25 mouse cellular contexts compared by ENCODE assay signal in genomic region chr13:46786836-46787235, GRCm38 (mm10). TPM values are rescaled to one million over a fixed set of nuclear protein-coding genes. Genes with fewer than 3 reads are reported as not detected.
DNase-seq lines count a peak whose midpoint lies in the region; ATAC-seq and TF ChIP-seq lines count a peak whose summit lies in the region.
"Had no signal": no experiment of that assay in that cellular context is flagged by ENCODE, and none has a peak within 500 bp of the region (broad histone marks: within the 10 kb centered on the region; RNA-seq: fewer than 3 reads in every experiment).

No protein-coding gene starts in this region.

- H3K79me2 ChIP-seq in MEL (ENCODE audit: control insufficient read depth, insufficient read depth, low read length, poor library complexity): no peaks in the 10 kb centered on the region

- no peak overlapping the region for H3K4me2 ChIP-seq in liver, embryonic 11.5 days

- no peaks in the 10 kb centered on the region for H3K9me3 ChIP-seq in MEL (replicated peaks; ENCODE audit: insufficient read depth, low read length)
- no peaks in the 10 kb centered on the region for H3K9me3 ChIP-seq in liver, embryonic 11.5 days (ENCODE audit: control insufficient read depth, low read length)
- H3K9me3 ChIP-seq: G1E had no signal

- H3K27ac ChIP-seq in testis, adult 2 months (ENCODE audit: control insufficient read depth, insufficient read depth, low read depth, low read length): no peak overlapping the region
- H3K27ac ChIP-seq in MEL (ENCODE audit: control insufficient read depth, low read depth, low read length): peak overlapping the region; percentile 93
- no peak overlapping the region for H3K27ac ChIP-seq in liver, embryonic 11.5 days (ENCODE audit: low read depth, low read length)

- H3K27me3 ChIP-seq in testis, adult 2 months (ENCODE audit: control insufficient read depth, insufficient read depth, low read length): no peaks in the 10 kb centered on the region
- H3K27me3 ChIP-seq in MEL (ENCODE audit: control insufficient read depth in 1 of 2, insufficient read depth in 2 of 2, low read length in 2 of 2): no peaks in the 10 kb centered on the region
- no peaks in the 10 kb centered on the region for H3K27me3 ChIP-seq in liver, embryonic 11.5 days (replicated peaks; ENCODE audit: control insufficient read depth, insufficient read depth, low read length)
- H3K27me3 ChIP-seq: CH12.LX, Patski had no signal

- 78% methylated on average over 2 of the region's 2 CpGs for WGBS in liver, embryonic 11.5 days

- H3K4me1 ChIP-seq in testis, adult 2 months (ENCODE audit: control insufficient read depth, insufficient read depth, low read length): peaks cover 4% of the 10 kb centered on the region; the same call in 1 of the 2 replicates
- no peaks in the 10 kb centered on the region; a peak in 2 of 4 replicates for H3K4me1 ChIP-seq in MEL (ENCODE audit: control insufficient read depth in 1 of 2, insufficient read depth in 2 of 2, low read length in 2 of 2)
- no peaks in the 10 kb centered on the region for H3K4me1 ChIP-seq in liver, embryonic 11.5 days (replicated peaks; ENCODE audit: control insufficient read depth, insufficient read depth, low read length)

- TF ChIP-seq EP300 in MEL (IDR thresholded peaks at IDR 0.05; ENCODE audit: low read depth in 1 of 2, low read length in 2 of 2): peak; percentile 63 to 82

- no peak for DNase-seq in testis, postnatal 10 days (ENCODE audit: low spot score)
- peak; percentile 66 for DNase-seq in 416B (ENCODE audit: low read depth)
- DNase-seq in MEL (ENCODE audit: low read depth, low spot score): peak; percentile 68
- peak; percentile 56 for DNase-seq in MN1 (ENCODE audit: low spot score)
- no peak for DNase-seq in liver, embryonic 11.5 days (ENCODE audit: low spot score)
- DNase-seq in thymus, postnatal 0 days (ENCODE audit: low spot score): no peak
- DNase-seq: adrenal gland, adult 2 months; adrenal gland, adult 8-10 months; adrenal gland, postnatal 10 days; adrenal gland, postnatal 14 days; adrenal gland, postnatal 25 days; adrenal gland, postnatal 36 days; B cell, adult 2 months; cerebellum, adult 11 months; cerebellum, adult 11-12 months; cerebellum, adult 18-20 months; cerebellum, adult 2 months; cerebellum, adult 8-10 months had no signal

- TF ChIP-seq RAD21 in MEL (IDR thresholded peaks at IDR 0.05; ENCODE audit: low read depth, low read length): no peak

- peak overlapping the region; percentile 61 for H3K9ac ChIP-seq in MEL (ENCODE audit: control insufficient read depth, low read depth, low read length, poor library complexity, severe bottlenecking)
- no peak overlapping the region for H3K9ac ChIP-seq in liver, embryonic 11.5 days (ENCODE audit: low read depth, low read length)

- TF ChIP-seq CTCF in testis, adult 2 months (IDR thresholded peaks at IDR 0.05; ENCODE audit: control insufficient read depth, insufficient read depth, insufficient replicate concordance, low read depth, low read length): no peak
- TF ChIP-seq CTCF in MEL (IDR thresholded peaks at IDR 0.05 in 2 of 3, conservative IDR thresholded peaks at IDR 0.05 in 1 of 3; ENCODE audit: control insufficient read depth in 1 of 3, insufficient read depth in 1 of 3, low read depth in 2 of 3, low read length in 3 of 3, poor library complexity in 1 of 3, severe bottlenecking in 1 of 3): no peak

- H3K4me3 ChIP-seq in testis, adult 2 months (ENCODE audit: control insufficient read depth, low read depth, low read length): peak overlapping the region; percentile 46; the same call in 1 of the 2 replicates
- peak overlapping the region; percentile 42 to 61 for H3K4me3 ChIP-seq in MEL (ENCODE audit: control insufficient read depth in 1 of 2, insufficient read depth in 1 of 2, low read depth in 2 of 2, low read length in 2 of 2)
- H3K4me3 ChIP-seq in liver, embryonic 11.5 days (ENCODE audit: low read depth, low read length): no peak overlapping the region

- TF ChIP-seq POLR2A in testis, adult 2 months (IDR thresholded peaks at IDR 0.05; ENCODE audit: control insufficient read depth, low read depth, low read length): no peak
- no peak for TF ChIP-seq POLR2A in MEL (IDR thresholded peaks at IDR 0.05; ENCODE audit: control insufficient read depth in 1 of 2, insufficient read depth in 1 of 2, low read depth in 1 of 2, low read length in 2 of 2, poor library complexity in 1 of 2)

- no peaks in the 10 kb centered on the region for H3K36me3 ChIP-seq in testis, adult 2 months (ENCODE audit: control insufficient read depth, insufficient read depth, low read length)
- H3K36me3 ChIP-seq in MEL (ENCODE audit: control insufficient read depth in 1 of 2, insufficient read depth in 2 of 2, low read length in 2 of 2): peaks cover 0 to 9% of the 10 kb centered on the region in 2 experiments; a peak in 2 of 4 replicates
- 0 out of 2 replicates have a peak, but pooled peaks cover 5% of the 10 kb centered on the region for H3K36me3 ChIP-seq in liver, embryonic 11.5 days (ENCODE audit: control insufficient read depth, insufficient read depth, low read length)
- H3K36me3 ChIP-seq: G1E had no signal

- ATAC-seq in liver, embryonic 11.5 days (replicated peaks; ENCODE audit: low FRiP score): no peak
- ATAC-seq in erythroblast, adult 5-6 weeks (replicated peaks; ENCODE audit: low FRiP score, poor library complexity, severe bottlenecking): no peak
- ATAC-seq: activated CD4-positive, CD25-positive, alpha-beta regulatory T cell, adult 4 months; CD4-positive, CD25-positive, alpha-beta regulatory T cell, adult 4 months; Patski had no signal

TF ChIP-seq in MEL, 35 proteins besides CTCF, POLR2A, EP300 and RAD21:
- TF ChIP-seq MYB (IDR thresholded peaks at IDR 0.05; ENCODE audit: low read depth, low read length) (no peak), MAX (IDR thresholded peaks at IDR 0.05; ENCODE audit: low read length) (peak; percentile 67; the same call in 1 of the 2 replicates), MYC (IDR thresholded peaks at IDR 0.05; ENCODE audit: low read depth, low read length) (peak; percentile 67; the same call in 1 of the 2 replicates), TCF12 (IDR thresholded peaks at IDR 0.05; ENCODE audit: low read depth, low read length) (peak; percentile 38; the same call in 1 of the 2 replicates), RCOR1 (IDR thresholded peaks at IDR 0.05; ENCODE audit: low read depth, low read length) (no peak), JUND (IDR thresholded peaks at IDR 0.05; ENCODE audit: low read depth, low read length) (peak; percentile 29; the same call in 1 of the 2 replicates), GATA1 (IDR thresholded peaks at IDR 0.05; ENCODE audit: low read depth, low read length) (peak; percentile 81), ETS1 (IDR thresholded peaks at IDR 0.05; ENCODE audit: low read depth, low read length) (peak; percentile 74)

RNA-seq across cellular contexts. Expression of gene Nup153, which starts 59.1 kb away (rescaled TPM):
- polyA plus RNA-seq in testis, adult 2 months (2012; rRNA removed): 238 and 272 TPM in 2 replicates
- 64.6 and 66.1 TPM in 2 replicates for total RNA-seq in MEL (2012; rRNA removed)
- 100 to 1,000 TPM in 1 of 2 experiments, 10 to 100 TPM in 1; 82.8 to 221 TPM for polyA plus RNA-seq in MEL (2012; ENCODE audit: insufficient read depth in 1 of 2, insufficient read length in 2 of 2, low read depth in 1 of 2, low replicate concordance in 2 of 2, missing spikeins in 1 of 2)
- 41.6 and 42.1 TPM in 2 replicates for polyA plus RNA-seq in liver, embryonic 11.5 days (2014; fragmentation: Nextera tagmentation; extraction: Ambion mirVana)
- 67.2 and 84.4 TPM in 2 replicates for total RNA-seq in erythroblast, adult 5-6 weeks (2015; ENCODE audit: low replicate concordance)
- 93.8 and 132 TPM in 2 replicates for total RNA-seq in erythroblast, adult 5-6 weeks (2017; ENCODE audit: low replicate concordance)
- 19.5 and 22.2 TPM in 2 replicates for polyA plus RNA-seq in thymus, postnatal 0 days (2015; fragmentation: Nextera tagmentation; extraction: Ambion mirVana)

Comparison
In these comparisons a context has a peak if more than half of its experiments do, and no peak if none do; other contexts are left out.
1. DNase-seq: peak in 416B (single experiment), MEL (single experiment) and MN1 (single experiment); none in testis, postnatal 10 days (single experiment), liver, embryonic 11.5 days (single experiment) and thymus, postnatal 0 days (single experiment).